Mouse (Mus musculus) gastrocnemius, adult 8-10 months (tissue): ENCODE data around the gene Sh3bgrl3. TPM values are rescaled to one million over a fixed set of nuclear protein-coding genes. Genes with fewer than 3 reads are reported as not detected.
A peak's percentile ranks its signal among the peaks of the same experiment; 100 is the strongest.
"Not testable (repeated sequence)": the region's sequence is repeated elsewhere in the genome, so short reads cannot be mapped to it uniquely, and the experiment has no call there.

Source experiments
- DNase-seq, 2 experiments: peaks; one replicate each; pipeline ENCODE4 v3.0.0; 2022; ENCODE audit warnings: low spot score in 2 of 2
- total RNA-seq, 4 experiments: library from RNA; stranded (reverse); gene quantifications; 2 replicates each; pipeline ENCODE4 v1.2.4; 2022

Gene Sh3bgrl3
- 10 to 100 TPM in 3 of 4 experiments, 1 to 10 TPM in 1; 9.0 to 16.5 (median 13.4) TPM for total RNA-seq

DNA sequence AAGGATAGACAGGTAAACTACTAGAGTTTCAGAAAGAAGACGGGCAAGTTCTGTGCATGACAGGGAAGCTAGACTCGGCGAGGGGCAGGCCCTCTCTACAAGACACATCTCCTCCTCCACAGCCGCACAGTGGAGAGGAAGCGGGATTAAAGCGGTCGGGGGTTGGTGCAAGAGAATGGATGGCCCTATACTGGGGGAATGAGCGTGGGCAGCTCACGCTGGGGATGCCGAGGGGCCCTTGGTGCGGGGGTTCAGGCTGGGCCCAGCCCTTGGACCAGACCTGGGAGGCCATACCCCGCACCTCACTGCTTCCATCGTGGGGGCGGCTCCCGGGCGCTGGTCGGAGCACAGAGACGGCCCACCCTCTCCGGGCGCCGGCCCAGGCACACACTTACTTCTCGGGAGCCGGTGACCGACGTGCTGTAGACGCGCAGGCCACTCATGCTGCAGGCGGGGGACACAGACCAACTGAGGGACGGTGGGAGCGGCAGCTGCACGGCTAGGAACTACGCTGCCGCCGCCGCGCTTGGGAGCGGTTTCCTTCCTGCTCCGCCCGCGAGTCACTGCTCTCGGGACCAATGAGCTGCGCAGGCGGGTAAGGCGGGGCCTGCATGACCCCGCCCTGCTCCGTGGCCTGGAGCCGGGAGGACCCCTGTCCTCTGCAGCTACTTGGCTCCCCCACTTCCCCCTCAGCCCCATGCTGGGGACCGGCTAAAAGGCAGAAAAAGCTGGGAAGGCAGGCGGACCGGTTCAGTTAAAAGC is at the start of gene Sh3bgrl3:
Sh3bgrl3 (minus strand) TSS at position 569 of the 762 bp plus-strand sequence.
- peak; percentile 70 for DNase-seq

- no peak for DNase-seq
These were observed 43.8 kb upstream of the Sh3bgrl3 start for GRCm38 (mm10) chr4:134172391-134172790.

- DNase-seq: no peak
These were observed 38.3 kb upstream of the Sh3bgrl3 start for GRCm38 (mm10) chr4:134166906-134167305.

DNA sequence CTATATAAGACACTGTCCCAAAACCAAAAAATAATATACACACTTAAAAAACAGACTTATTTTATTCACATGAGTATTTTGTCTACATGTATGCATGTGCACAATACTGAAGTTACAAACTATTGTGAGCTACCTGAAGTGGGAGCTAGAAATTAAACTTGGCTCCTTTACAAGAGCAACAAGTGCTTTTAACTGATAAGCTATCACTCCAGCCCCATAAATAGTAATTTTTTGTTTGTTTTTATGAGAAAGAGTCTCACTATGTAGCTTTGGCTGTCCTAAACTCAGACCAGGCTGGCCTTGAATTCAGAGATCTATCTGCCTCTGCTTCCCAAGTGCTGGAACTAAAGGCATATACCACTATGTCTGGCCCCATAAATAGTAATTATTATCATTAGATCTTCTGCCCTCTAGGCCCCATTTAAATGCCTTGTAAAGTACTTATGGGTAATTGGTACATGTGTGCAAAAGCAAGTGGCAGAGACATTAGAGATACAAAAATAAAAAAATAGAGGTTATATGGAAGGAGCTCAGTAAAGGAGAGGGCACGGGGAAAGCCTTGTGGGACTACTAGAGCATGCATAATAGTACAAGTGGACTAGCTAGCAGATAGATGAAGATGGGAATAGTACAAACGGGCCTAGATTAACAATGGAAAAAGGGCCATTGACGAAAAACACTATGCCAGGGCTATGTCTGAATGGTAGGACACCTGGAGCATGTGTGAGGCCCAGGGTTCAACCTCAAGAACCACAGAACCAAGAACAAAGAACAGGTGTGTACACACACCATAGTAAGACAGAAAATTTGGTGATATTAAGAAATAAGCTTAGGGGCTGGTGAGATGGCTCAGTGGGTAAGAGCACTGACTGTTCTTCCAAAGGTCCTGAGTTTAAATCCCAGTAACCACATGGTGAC is 37.2 kb upstream of the Sh3bgrl3 start:
- DNase-seq: no peak

- no peak for DNase-seq
These were observed 36.4 kb upstream of the Sh3bgrl3 start for GRCm38 (mm10) chr4:134165024-134165423.

GRCm38 (mm10) chr4:134164591-134164990 is 36.0 kb upstream of the Sh3bgrl3 start:
- no peak for DNase-seq

DNA sequence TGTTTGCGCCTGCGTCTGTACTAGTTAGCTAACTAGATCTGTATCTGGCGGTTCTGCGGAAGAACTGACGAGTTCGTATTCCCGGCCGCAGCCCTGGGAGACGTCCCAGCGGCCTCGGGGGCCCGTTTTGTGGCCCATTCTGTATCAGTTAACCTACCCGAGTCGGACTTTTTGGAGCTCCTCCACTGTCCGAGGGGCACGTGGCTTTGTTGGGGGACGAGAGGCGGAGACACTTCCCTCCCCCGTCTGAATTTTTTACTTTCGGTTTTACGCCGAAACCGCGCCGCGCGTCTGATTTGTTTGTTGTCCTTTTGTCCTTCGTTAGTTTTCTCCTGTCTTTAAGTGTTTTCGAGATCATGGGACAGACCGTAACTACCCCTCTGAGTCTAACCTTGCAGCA is 31.5 kb upstream of the Sh3bgrl3 start:
- peak; percentile 12 to 32 for DNase-seq

DNA sequence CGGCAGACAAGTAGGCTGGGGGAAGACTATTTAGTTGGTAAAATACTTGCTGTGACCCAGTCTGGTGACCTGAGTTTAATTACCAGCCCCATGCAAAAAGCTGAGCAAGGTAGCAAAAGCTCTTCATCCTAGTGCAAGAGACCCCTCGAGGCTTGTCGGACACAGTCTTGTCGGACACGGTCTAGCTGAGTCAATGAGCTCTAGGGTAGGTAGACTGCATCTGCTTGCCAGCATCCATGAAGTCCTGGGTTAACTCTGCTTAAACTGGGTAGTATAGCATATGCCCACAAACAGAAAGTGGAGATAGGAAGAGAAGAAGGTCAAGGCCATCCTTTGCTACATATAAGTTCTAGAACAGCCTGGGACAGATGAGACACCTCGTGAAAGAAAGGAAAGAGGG is 30.2 kb upstream of the Sh3bgrl3 start:
- no peak for DNase-seq

DNA sequence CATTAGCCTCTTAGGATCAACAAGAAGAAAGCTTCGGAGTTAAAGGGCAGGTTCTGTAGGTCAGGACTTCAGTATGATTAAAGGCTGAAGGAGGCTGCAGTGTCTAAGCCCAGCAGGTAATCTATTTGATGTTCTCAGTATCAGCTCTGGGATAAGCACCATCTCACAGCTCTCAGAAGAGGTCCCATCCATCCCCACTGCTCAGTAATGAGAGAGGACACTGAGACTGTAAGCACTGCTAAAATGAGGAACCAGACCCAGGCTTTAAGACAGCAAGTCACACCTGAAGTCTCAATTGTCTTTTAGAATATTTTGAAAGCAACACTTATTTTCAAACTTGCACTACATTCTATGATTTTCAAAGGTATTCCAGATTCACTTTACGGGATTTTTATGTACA is 29.0 kb upstream of the Sh3bgrl3 start:
- DNase-seq: no peak

GRCm38 (mm10) chr4:134156744-134157143 is 28.2 kb upstream of the Sh3bgrl3 start:
- DNase-seq: peak; percentile 62 to 76

DNA sequence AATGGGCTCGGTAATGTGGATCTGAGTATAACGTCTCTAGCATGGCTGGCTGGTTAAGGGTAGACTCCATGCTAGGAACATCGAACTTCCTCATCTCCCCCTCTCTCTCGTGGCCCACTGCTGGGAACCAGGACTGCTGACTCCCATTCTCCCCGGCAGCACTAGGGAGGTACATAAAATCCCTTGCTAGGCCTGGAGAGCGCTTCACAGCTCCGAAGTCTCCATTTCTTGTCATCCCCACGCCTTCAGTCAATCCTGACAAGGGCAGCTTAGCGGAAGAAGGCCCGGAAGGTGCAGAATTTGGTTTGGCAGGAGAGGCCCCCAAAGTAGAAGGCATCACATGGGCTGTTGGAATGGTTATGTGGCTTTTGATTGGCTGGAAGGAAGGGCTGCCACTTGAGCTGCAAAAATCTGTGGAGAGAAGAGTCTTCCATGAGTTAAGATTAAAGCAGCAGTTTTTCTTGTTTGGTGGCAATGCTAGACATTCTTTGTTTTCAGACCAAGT is 27.4 kb upstream of the Sh3bgrl3 start:
- DNase-seq: peak; percentile 27 to 52

DNA sequence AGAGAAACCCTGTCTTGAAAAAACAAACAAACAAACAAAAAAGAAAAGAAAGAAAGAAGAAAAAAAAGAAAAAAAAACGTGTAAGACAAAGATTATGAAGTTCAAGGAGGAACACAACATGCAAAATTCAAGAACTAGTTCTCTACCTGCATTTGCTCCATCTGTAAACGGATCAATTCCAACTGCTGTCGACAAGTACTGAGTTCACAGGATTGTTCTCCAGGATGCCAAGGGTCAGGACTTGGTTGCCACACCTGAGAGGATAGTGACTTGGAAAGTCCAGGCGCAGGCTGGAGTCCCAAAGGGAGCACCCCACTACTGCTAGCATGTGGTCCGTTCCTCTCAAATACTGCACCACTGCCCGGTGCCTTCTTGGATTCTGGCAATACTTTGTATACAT is 26.9 kb upstream of the Sh3bgrl3 start:
- DNase-seq: no peak

DNA sequence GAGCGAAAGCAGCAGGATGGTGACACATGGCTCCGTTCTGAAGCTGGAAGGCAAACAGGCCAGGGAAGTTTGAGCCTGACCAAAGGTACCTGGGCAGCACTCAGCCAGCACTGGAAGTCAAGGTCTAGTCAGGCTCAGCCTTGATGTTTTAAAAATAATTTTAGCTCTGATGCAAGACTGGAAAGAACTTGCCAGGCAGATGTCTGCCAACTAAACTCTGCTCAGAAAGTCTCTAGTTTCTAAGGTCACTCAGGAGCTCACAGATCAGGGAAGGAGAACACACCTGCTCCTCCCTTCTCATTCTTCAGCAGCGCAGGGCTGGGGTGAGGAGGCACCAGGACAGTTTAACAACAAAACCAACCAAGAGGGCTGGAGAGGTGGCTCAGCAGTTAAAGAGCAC is 25.8 kb upstream of the Sh3bgrl3 start:
- DNase-seq: peak; percentile 51 to 69

- DNase-seq: no peak
These were observed 25.1 kb upstream of the Sh3bgrl3 start for GRCm38 (mm10) chr4:134153656-134154055.

DNA sequence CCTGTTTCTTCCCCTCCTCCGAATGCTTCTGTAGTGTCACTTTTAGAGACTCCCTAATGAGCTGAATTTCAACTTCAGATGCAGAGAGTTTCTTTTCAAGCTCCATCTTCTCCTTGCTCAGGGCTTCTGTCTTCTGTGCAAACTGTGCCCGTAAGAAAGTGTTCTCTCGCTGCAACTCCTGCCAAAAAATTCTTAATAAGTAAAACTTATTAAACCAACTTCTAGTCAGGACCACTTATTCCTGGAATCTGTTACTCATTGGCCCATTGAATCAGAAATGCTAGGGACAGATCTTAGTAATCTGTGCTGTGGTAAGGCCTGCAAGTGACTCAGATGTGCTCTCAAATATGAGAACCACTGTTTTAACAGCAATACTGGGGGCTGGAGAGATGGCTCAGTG is 23.5 kb upstream of the Sh3bgrl3 start:
- no peak for DNase-seq

DNA sequence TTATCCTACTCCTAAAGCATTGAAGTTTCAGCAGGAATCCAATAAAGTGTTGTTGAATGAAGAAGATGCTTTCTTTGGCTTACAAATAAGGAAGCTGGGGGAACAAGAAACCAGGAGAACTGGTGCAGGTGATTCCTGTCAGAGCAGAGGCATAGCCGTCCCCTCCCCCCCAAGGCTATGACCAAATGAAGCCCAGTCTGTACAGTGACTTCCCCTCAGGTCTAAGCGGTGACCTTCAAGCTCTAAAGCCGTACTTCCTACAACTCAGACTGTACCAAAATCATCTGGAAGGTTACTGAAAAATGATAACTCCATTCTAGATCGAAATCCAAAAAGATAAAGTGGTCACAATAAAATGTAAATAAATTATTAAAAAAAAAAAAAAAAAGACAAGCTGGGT is 20.8 kb upstream of the Sh3bgrl3 start:
- DNase-seq: no peak

GRCm38 (mm10) chr4:134144297-134144696 is 15.7 kb upstream of the Sh3bgrl3 start:
- not testable (repeated sequence) for DNase-seq

DNA sequence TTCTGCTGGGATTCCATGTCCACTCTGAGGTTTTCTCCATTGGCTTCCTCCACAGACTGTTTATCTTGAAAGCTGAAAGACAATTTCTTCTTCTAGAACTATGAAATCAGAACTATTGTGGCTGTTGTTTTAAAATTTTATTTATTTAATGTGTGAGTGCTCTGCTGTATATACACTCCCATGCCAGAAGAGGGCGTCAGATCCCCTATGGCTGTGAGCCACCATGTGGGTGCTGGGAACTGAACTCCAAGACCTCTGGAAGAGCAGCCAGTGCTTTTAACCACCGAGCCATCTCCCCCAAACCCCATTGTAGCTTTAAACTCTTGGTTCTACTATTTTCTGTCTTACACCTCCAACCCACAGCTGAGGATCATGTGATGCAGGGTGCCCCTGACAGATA is 10.3 kb upstream of the Sh3bgrl3 start:
- no peak for DNase-seq

DNA sequence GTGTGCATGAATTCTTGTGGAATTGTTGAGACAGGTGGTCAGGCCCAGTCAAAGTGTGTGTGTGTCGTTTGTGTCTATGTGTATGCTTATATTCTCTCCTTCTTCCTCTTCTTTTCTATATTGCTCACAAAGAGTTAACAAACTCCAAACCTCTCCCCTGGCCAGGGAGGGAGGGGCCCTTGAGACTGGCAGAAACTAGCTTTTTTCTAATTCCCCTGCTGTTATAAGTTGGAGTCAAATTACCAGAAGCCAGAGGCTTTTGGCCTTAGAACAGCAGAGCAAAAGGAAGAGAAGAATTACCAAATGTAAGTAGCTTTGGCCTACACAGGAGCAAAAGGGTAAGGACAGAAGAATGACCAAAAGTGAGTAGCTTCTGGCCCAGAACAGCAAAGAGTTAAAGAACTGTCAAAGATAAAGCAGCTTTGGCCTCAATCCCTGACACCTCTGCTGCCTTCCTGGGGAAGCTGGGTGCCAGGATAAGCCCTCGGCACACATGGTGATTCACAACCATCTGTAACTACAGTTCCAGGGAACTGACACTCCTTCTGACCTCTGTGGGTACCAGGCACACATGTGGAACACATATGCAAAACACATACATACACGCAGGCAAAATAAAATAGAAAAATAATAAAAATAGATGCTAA is 7.8 kb upstream of the Sh3bgrl3 start:
- no peak for DNase-seq

DNA sequence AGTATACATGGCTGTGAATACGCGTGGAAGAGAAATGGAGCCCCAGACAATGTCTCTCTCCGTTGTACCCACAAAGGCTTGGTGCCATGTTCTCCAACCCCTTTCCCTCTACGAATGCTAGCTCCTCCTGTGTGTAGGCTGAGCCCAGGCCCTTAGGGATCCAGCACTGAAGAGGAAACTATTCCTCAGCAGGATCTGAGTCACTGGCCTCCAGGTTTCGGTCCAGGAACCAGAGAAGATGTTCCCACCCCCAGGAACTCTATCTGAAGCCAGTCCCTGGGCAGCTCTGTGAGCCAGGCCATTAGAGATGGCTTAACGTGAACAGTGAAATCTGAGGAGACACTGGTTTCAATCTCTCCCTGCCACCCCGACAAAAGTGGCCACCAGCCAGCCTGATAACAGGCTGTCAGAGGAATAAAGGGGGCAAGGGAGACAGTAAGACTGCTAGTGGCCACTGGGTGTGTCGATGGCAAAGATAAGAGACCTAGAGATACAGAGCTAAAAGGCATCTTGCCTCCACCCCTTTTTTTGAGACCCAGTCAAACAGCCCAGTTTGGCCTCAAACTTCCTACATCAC is 4.0 kb upstream of the Sh3bgrl3 start:
- no peak for DNase-seq

DNA sequence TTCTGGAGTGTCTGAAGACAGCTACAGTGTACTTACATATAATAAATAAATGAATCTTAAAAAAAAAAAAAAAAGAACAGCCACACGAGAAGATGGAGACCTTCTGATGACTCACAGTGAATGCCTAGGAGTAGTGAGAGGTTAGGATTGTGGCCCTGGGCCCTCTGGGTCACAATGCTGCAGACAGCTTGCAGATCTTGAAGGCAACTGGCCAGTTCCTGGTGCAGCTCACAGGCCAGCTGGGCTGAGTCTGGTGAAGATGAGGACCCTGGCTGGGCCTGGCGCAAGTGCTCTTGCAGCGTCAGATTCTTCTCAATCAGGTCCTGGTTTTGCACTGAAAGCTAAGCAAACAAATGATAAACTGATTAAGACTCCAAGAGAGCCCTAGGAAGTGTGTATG is 3.5 kb upstream of the Sh3bgrl3 start:
- DNase-seq: no peak
